Mouse (Mus musculus): ENCODE data around the gene Tbc1d30.
"Not testable (repeated sequence)": the region's sequence is repeated elsewhere in the genome, so short reads cannot be mapped to it uniquely, and the experiment has no call there.

Tbc1d30 gene

GRCm38 (mm10) chr10:121365781-121366272 is 14.7 kb upstream of the Tbc1d30 start:
- no peak for DNase-seq (ENCODE audit: low read depth, low spot score)

- DNase-seq (ENCODE audit: low read depth, low spot score), result peak; percentile 56
Measured at GRCm38 (mm10) chr10:121364801-121365564, 13.9 kb upstream of the Tbc1d30 start, which contains the start of gene Gns. Gns (plus strand) TSS chr10:121365090.

GRCm38 (mm10) chr10:121364306-121364705 is 13.2 kb upstream of the Tbc1d30 start:
- DNase-seq (ENCODE audit: low read depth, low spot score), result no peak

- DNase-seq (ENCODE audit: low read depth, low spot score), result no peak
Measured at GRCm38 (mm10) chr10:121363201-121363600, 12.1 kb upstream of the Tbc1d30 start.

- DNase-seq (ENCODE audit: low read depth, low spot score), result no peak
Measured at GRCm38 (mm10) chr10:121360358-121360757, 9.3 kb upstream of the Tbc1d30 start.

- DNase-seq (ENCODE audit: low read depth, low spot score), result no peak
Measured at GRCm38 (mm10) chr10:121351692-121352290, 713 bp upstream of the Tbc1d30 start.

- no peak for DNase-seq (ENCODE audit: low read depth, low spot score)
Measured at GRCm38 (mm10) chr10:121350357-121351065, 567 bp downstream of the Tbc1d30 start.

- DNase-seq (ENCODE audit: low read depth, low spot score), result no peak
Measured at GRCm38 (mm10) chr10:121349244-121349643, 1.8 kb downstream of the Tbc1d30 start.

GRCm38 (mm10) chr10:121343867-121344266 is 7.2 kb downstream of the Tbc1d30 start:
- DNase-seq (ENCODE audit: low read depth, low spot score), result no peak

- no peak for DNase-seq (ENCODE audit: low read depth, low spot score)
Measured at GRCm38 (mm10) chr10:121342260-121342659, 8.8 kb downstream of the Tbc1d30 start.

- DNase-seq (ENCODE audit: low read depth, low spot score), result no peak
Measured at GRCm38 (mm10) chr10:121340754-121341593, 10.1 kb downstream of the Tbc1d30 start.

- DNase-seq (ENCODE audit: low read depth, low spot score), result not testable (repeated sequence)
Measured at GRCm38 (mm10) chr10:121336536-121336935, 14.5 kb downstream of the Tbc1d30 start.

- DNase-seq (ENCODE audit: low read depth, low spot score), result no peak
Measured at GRCm38 (mm10) chr10:121334576-121334975, 16.5 kb downstream of the Tbc1d30 start.

GRCm38 (mm10) chr10:121330940-121331339 is 20.1 kb downstream of the Tbc1d30 start:
- no peak for DNase-seq (ENCODE audit: low read depth, low spot score)

GRCm38 (mm10) chr10:121329586-121329985 is 21.5 kb downstream of the Tbc1d30 start:
- DNase-seq (ENCODE audit: low read depth, low spot score), result no peak

GRCm38 (mm10) chr10:121326167-121326566 is 24.9 kb downstream of the Tbc1d30 start:
- DNase-seq (ENCODE audit: low read depth, low spot score), result no peak

- no peak for DNase-seq (ENCODE audit: low read depth, low spot score)
Measured at GRCm38 (mm10) chr10:121323493-121323892, 27.6 kb downstream of the Tbc1d30 start.

- DNase-seq (ENCODE audit: low read depth, low spot score), result no peak
Measured at GRCm38 (mm10) chr10:121318397-121318950, 32.6 kb downstream of the Tbc1d30 start.

GRCm38 (mm10) chr10:121316361-121316760 is 34.7 kb downstream of the Tbc1d30 start:
- DNase-seq (ENCODE audit: low read depth, low spot score), result no peak

GRCm38 (mm10) chr10:121315321-121316283 is 35.5 kb downstream of the Tbc1d30 start:
- DNase-seq (ENCODE audit: low read depth, low spot score), result no peak

Data from brain, embryonic 18.5 days (tissue).